Mouse (Mus musculus) adrenal gland, adult 8-10 months (tissue): ENCODE results near the gene Fam171a2. TPM values are rescaled to one million over a fixed set of nuclear protein-coding genes. Genes with fewer than 3 reads are reported as not detected.
A peak's percentile ranks its signal among the peaks of the same experiment; 100 is the strongest.
"Not testable (repeated sequence)": the region's sequence is repeated elsewhere in the genome, so short reads cannot be mapped to it uniquely, and the experiment has no call there.

ENCODE experiments used
- DNase-seq: peaks from one replicate; pipeline ENCODE4 v3.0.0; 2022
- microRNA-seq, 2 experiments: library from miRNA; unstranded; fragments of <30 nt; microRNA quantifications; one replicate each; pipeline ENCODE4 v1.2.0; 2022
- total RNA-seq, 4 experiments: library from RNA; stranded (reverse); gene quantifications; 2 replicates each; pipeline ENCODE4 v1.2.4; 2022

The Fam171a2 gene
- total RNA-seq, 4 experiments from 2014 or later = 3.8 to 6.2 (median 5.0) TPM

GRCm38 (mm10) chr11:102393238-102393634 lies 54.2 kb downstream of the Fam171a2 start, which contains the start of gene Rundc3a:
Gene Rundc3a, plus strand, starts transcription at chr11:102393403.
- DNase-seq = peak; percentile 85

GRCm38 (mm10) chr11:102392441-102393237 lies 54.8 kb downstream of the Fam171a2 start:
- DNase-seq = no peak

GRCm38 (mm10) chr11:102389436-102389835 lies 58.0 kb downstream of the Fam171a2 start:
- not testable (repeated sequence) for DNase-seq

Small RNAs within 50 kb of the gene (microRNA-seq; reads per million reads assigned to microRNA genes)
- gene Mir6930 = 0.17 to 0.18 reads per million in 2 experiments

Other genes starting within 250 kb of the Fam171a2 start
- gene Hdac5, start 217.5 kb downstream of the Fam171a2 start, total RNA-seq = 100 to 1,000 TPM; 100 to 175 (median 132) TPM
- under 1 TPM; 0.41 to 0.83 (median 0.56) TPM for gene BC030867, start 198.8 kb downstream of the Fam171a2 start, total RNA-seq
- 1 to 10 TPM in 2 of 4 experiments, under 1 TPM in 2; 0.20 to 1.2 (median 0.78) TPM for gene Asb16, start 178.9 kb downstream of the Fam171a2 start, total RNA-seq
- 10 to 100 TPM; 59.6 to 67.4 (median 63.3) TPM for gene Tmub2, start 162.8 kb downstream of the Fam171a2 start, total RNA-seq
- 10 to 100 TPM; 51.0 to 53.8 (median 52.3) TPM for gene Atxn7l3, start 151.1 kb downstream of the Fam171a2 start, total RNA-seq
- gene Ubtf, start 127.9 kb downstream of the Fam171a2 start, total RNA-seq = 100 to 1,000 TPM in 1 of 4 experiments, 10 to 100 TPM in 3; 87.3 to 115 (median 94.5) TPM
- gene Slc4a1, start 81.5 kb downstream of the Fam171a2 start, total RNA-seq = under 1 TPM; 0.06 to 0.70 (median 0.31) TPM
- gene Rundc3a, start 54.3 kb downstream of the Fam171a2 start, total RNA-seq = 10 to 100 TPM; 53.9 to 83.9 (median 77.5) TPM
- gene Slc25a39, start 39.7 kb downstream of the Fam171a2 start, total RNA-seq = 100 to 1,000 TPM; 343 to 469 (median 379) TPM
- gene Grn, start 17.4 kb downstream of the Fam171a2 start, total RNA-seq = 100 to 1,000 TPM; 171 to 220 (median 202) TPM
- 1 to 10 TPM; 2.9 to 4.7 (median 4.1) TPM for gene Itga2b, start 22.4 kb upstream of the Fam171a2 start, total RNA-seq
- gene Gpatch8, start 108.7 kb upstream of the Fam171a2 start, total RNA-seq = 10 to 100 TPM; 29.2 to 48.9 (median 35.7) TPM
- gene Gm11627, start 131.8 kb upstream of the Fam171a2 start, total RNA-seq = under 1 TPM in 1 of 4 experiments, not detected in 3; 0.75 TPM
- 1 to 10 TPM; 4.8 to 6.9 (median 5.7) TPM for gene Fzd2, start 156.7 kb upstream of the Fam171a2 start, total RNA-seq
- not detected for gene Meioc, start 216.0 kb upstream of the Fam171a2 start, total RNA-seq